Mouse (Mus musculus): Measurements from ENCODE around the gene Csrp1.

GRCm38 (mm10) chr1:135782816-135783215 lies 63.0 kb downstream of the Csrp1 start:
- TF ChIP-seq USF1 (IDR thresholded peaks at IDR 0.05; ENCODE audit: low read depth) (no peak), TCF3 (IDR thresholded peaks at IDR 0.05; ENCODE audit: insufficient read length, low read depth) (no peak), POLR2A (IDR thresholded peaks at IDR 0.05; ENCODE audit: insufficient read length, low read depth) (no peak), POLR2AphosphoS2 (IDR thresholded peaks at IDR 0.05; ENCODE audit: insufficient read length, low read depth) (no peak), TCF12 (IDR thresholded peaks at IDR 0.05; ENCODE audit: insufficient read depth, poor library complexity, severe bottlenecking) (no peak), MAX (IDR thresholded peaks at IDR 0.05; ENCODE audit: low read depth) (no peak)
